Mouse (Mus musculus) ES-Bruce4 (cell line): Measurements from ENCODE around the gene Spred3.

Experiments
- CTCF ChIP-seq: IDR thresholded peaks from one replicate; pipeline ENCODE4 v1.8.1; 2011; ENCODE audit warnings: low read depth, low read length
- EP300 ChIP-seq: IDR thresholded peaks from 2 replicates; pipeline ENCODE4 v1.6.1; 2011; ENCODE audit warnings: low read depth, low read length; ENCODE audit not compliant: insufficient read depth

GRCm38 (mm10) chr7:29213675-29214082 lies 43.5 kb upstream of the Spred3 start, which contains the start of gene Catsperg1:
- TF ChIP-seq CTCF (no peak), EP300 (no peak)
